Mouse (Mus musculus) T-helper 2 cell (primary cell): ENCODE measurements around the gene Usb1.

Experiments
- in situ Hi-C: fragments of 300-600 bp; cut with MboI, MseI; formaldehyde crosslinking; loops from one replicate; pipeline ENCODE4 v1.15.1; 2025; ENCODE audit warnings: high pct_unique_total_duplicates

Usb1 gene

DNA sequence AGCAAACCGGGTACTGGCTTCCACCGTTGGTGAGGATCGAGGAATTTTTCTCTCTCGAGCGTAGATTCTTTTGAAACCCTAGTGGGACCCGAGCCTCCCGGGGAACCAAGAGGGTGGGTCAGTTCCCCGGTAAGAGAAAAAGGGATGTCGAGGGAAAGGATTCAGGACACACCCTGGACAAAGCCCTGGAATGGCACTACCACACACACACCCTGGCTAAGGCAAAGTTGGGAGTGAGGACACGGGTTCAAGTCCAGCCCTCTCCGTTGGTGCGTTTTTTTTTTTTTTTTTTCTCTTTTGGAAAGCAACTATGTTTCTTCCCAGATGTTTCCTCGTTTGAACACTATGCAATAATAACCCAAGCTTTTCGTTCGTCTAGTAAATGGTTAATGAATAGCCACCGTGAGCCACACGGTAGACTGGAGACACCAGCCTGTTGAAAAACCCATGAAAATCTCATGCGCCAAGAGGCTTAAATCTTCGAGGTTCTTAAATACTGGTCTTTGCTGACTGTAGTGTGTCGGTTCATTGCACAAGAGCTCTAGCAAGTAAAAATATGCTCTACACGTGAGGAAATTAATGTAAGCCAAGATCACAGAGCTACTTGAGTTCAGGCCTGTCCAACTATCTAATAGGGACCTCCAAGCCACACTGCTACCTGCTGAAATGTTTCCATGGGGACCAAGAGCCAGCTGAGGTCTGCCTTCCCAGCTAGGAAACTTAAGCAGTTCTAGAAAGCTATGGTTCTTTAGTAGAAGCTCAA, 534 bp downstream of the Usb1 start:
- in situ Hi-C loops: loop anchor here (5.0 to 10.0 kb wide), 2 partner anchors 100 to 248 kb away; partner anchors contain the start of genes Cfap20 and Katnb1

GRCm38 (mm10) chr8:95335706-95336105, 3.6 kb downstream of the Usb1 start:
- in situ Hi-C loops: loop anchor here (10.0 kb wide), 1 partner anchor 251 kb away; the partner anchor contains the start of gene Katnb1

GRCm38 (mm10) chr8:95336363-95336762, 4.3 kb downstream of the Usb1 start:
- in situ Hi-C loops: loop anchor here (10.0 kb wide), 1 partner anchor 252 kb away; the partner anchor contains the start of gene Katnb1

DNA sequence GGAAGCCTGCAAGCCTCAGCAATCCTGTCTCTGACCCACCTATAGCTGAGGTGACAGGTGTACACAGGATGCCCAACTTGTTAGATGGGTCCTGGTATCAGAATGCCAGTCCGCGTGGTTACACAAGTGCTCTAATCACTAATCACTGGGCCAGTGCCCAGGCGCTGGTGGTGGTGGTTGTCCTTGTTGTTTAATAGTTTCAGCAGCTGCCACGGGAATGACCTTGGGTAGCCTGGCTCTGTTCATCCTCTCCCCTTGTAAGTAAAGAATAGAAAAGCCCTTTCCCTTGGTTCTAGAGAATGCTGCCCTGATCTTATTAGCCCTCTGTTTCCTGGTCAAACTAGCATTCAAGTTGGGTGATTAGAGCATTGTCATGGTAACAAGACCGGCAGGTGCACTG, 9.6 kb downstream of the Usb1 start:
- in situ Hi-C loops: no loop called here

GRCm38 (mm10) chr8:95344668-95345067, 12.6 kb downstream of the Usb1 start:
- in situ Hi-C loops: no loop called here

GRCm38 (mm10) chr8:95346643-95347545, 14.8 kb downstream of the Usb1 start:
- in situ Hi-C loops: no loop called here

- in situ Hi-C loops: no loop called here
Observed at GRCm38 (mm10) chr8:95348356-95348755, 16.3 kb downstream of the Usb1 start.

GRCm38 (mm10) chr8:95348811-95349630, 16.9 kb downstream of the Usb1 start:
- in situ Hi-C loops: no loop called here

- in situ Hi-C loops: loop anchor here (10.0 kb wide), 1 partner anchor 493 kb away; no protein-coding TSS in a partner anchor
Observed at GRCm38 (mm10) chr8:95351461-95351860, 19.4 kb downstream of the Usb1 start.

- in situ Hi-C loops: loop anchor here (10.0 kb wide), 1 partner anchor 492 kb away; no protein-coding TSS in a partner anchor
Observed at GRCm38 (mm10) chr8:95352151-95352870, 20.2 kb downstream of the Usb1 start, which contains the start of gene Mmp15. Gene Mmp15, plus strand, starts transcription at chr8:95352268.

- in situ Hi-C loops: loop anchor here (10.0 kb wide), 1 partner anchor 492 kb away; no protein-coding TSS in a partner anchor
Observed at GRCm38 (mm10) chr8:95352871-95353866, 21.1 kb downstream of the Usb1 start.

- in situ Hi-C loops: loop anchor here (10.0 kb wide), 1 partner anchor 490 kb away; no protein-coding TSS in a partner anchor
Observed at GRCm38 (mm10) chr8:95354606-95355005, 22.5 kb downstream of the Usb1 start.

GRCm38 (mm10) chr8:95358550-95359411, 26.7 kb downstream of the Usb1 start:
- in situ Hi-C loops: loop anchor here (10.0 kb wide), 1 partner anchor 486 kb away; no protein-coding TSS in a partner anchor

- in situ Hi-C loops: no loop called here
Observed at GRCm38 (mm10) chr8:95360181-95361015, 28.3 kb downstream of the Usb1 start.

DNA sequence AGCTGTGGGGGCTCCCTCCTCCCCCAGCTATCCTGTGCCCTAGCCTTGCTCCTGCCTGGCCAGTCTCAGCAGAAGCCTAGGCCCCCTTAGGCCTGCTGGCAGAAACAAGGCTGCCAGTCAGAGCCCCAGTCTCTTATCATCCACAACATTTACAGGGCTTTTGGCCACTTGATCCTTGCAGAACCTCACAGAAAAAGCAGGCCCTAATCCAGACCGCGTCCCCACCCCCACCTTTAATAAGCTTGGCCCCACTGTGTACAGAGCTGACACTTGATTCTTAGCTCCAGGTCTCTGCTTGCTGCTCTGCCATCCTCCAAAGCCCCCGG, 28.9 kb downstream of the Usb1 start:
- in situ Hi-C loops: no loop called here

DNA sequence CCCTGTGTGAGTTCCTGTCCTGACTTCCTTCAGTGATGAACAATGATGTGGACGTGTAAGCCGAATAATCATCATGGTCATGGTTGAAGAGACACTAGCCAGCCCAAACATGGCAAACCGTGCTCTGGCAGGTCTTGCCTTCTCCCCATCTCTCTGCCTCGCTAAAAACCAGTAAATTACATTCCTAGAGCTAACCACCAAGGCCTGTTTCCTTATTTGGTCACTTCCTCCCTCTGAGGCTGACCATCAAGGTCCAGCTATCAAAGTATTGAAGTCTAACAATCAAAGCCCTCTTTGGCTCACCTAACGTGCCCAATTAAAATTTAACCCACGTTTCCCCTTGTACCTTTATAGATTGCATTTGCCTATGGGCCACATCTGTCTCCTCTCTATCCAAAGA, 30.2 kb downstream of the Usb1 start:
- in situ Hi-C loops: no loop called here

- in situ Hi-C loops: no loop called here
Observed at GRCm38 (mm10) chr8:95363849-95364248, 31.8 kb downstream of the Usb1 start.
